25 mouse cellular contexts compared by ENCODE assay signal in genomic region chr8:93857144-93857543, GRCm38 (mm10). TPM values are rescaled to one million over a fixed set of nuclear protein-coding genes. Genes with fewer than 3 reads are reported as not detected.
"Had no signal": no experiment of that assay in that cellular context is flagged by ENCODE, and none has a peak within 500 bp of the region (broad histone marks: within the 10 kb centered on the region; RNA-seq: fewer than 3 reads in every experiment).

No protein-coding gene starts in this region.

- H3K4me1 ChIP-seq: limb, embryonic 10.5 days; limb, embryonic 13.5 days; liver, embryonic 15.5 days; lung, embryonic 15.5 days; megakaryocyte, embryonic 14.5 days; stomach, embryonic 15.5 days had no signal

- DNase-seq: kidney, adult 9 months; kidney, postnatal 14 days; kidney, postnatal 4 days; layer of hippocampus, postnatal 36 days; liver; lung, adult 18-20 months; lung, postnatal 10 days; lung, postnatal 36 days; retina, postnatal 1 day; right cerebral cortex, postnatal 25 days; spleen, adult 18-20 months; thymus, postnatal 25 days had no signal

- H3K27ac ChIP-seq: limb, embryonic 10.5 days; limb, embryonic 13.5 days; liver, embryonic 12.5 days; liver, embryonic 15.5 days; lung, embryonic 15.5 days; midbrain, embryonic 10.5 days; midbrain, embryonic 13.5 days; neural tube, embryonic 13.5 days; stomach, embryonic 15.5 days had no signal

- H3K9me3 ChIP-seq: limb, embryonic 10.5 days; limb, embryonic 13.5 days; liver, embryonic 12.5 days; liver, embryonic 15.5 days; lung, embryonic 15.5 days; megakaryocyte, embryonic 14.5 days; midbrain, embryonic 10.5 days; midbrain, embryonic 13.5 days; neural tube, embryonic 13.5 days; stomach, embryonic 15.5 days had no signal

- H3K4me3 ChIP-seq: limb, embryonic 10.5 days; limb, embryonic 13.5 days; liver, embryonic 12.5 days; liver, embryonic 15.5 days; lung, embryonic 15.5 days; megakaryocyte, embryonic 14.5 days; midbrain, embryonic 10.5 days; midbrain, embryonic 13.5 days; myocyte; neural tube, embryonic 13.5 days; stomach, embryonic 15.5 days had no signal

- ATAC-seq: liver, embryonic 12.5 days; midbrain, embryonic 13.5 days; midbrain, embryonic 16.5 days had no signal

- H3K27me3 ChIP-seq: limb, embryonic 13.5 days; liver, embryonic 15.5 days; lung, embryonic 15.5 days; megakaryocyte, embryonic 14.5 days; midbrain, embryonic 13.5 days; neural tube, embryonic 13.5 days; stomach, embryonic 15.5 days had no signal

- H3K36me3 ChIP-seq: limb, embryonic 10.5 days; limb, embryonic 13.5 days; liver, embryonic 12.5 days; liver, embryonic 15.5 days; lung, embryonic 15.5 days; midbrain, embryonic 10.5 days; neural tube, embryonic 13.5 days; stomach, embryonic 15.5 days had no signal

- H3K4me2 ChIP-seq: limb, embryonic 13.5 days; liver, embryonic 12.5 days; liver, embryonic 15.5 days; lung, embryonic 15.5 days; midbrain, embryonic 13.5 days; neural tube, embryonic 13.5 days; stomach, embryonic 15.5 days had no signal

- H3K9ac ChIP-seq: limb, embryonic 13.5 days; liver, embryonic 12.5 days; liver, embryonic 15.5 days; lung, embryonic 15.5 days; midbrain, embryonic 13.5 days; neural tube, embryonic 13.5 days; stomach, embryonic 15.5 days had no signal

RNA-seq across cellular contexts. Expression of gene Gnao1, which starts 47.4 kb away (rescaled TPM):
- total RNA-seq: neutrophil, adult 5-6 weeks had no signal
